Comparison of ENCODE assay signal across 37 mouse cellular contexts in the genomic region with DNA sequence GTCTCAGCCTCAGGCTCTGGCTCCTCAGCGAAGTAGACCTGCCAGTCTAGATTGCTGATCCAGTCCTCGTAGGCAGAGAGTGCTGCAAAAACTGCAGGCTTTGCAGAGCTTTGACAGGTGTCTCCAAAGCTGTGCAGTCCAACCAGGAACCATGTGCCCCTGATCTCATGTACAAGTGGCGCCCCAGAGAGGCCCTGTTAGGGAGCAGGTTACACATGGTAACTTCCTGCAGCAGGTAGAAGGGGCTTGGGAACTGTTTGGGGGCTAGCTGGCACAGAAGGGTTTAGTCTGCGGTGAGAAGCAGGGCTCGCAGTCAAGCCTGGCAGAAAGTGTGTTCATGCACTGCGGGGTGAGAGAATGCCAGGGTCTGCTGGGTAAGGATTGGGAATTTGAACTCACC. TPM values are rescaled to one million over a fixed set of nuclear protein-coding genes. Genes with fewer than 3 reads are reported as not detected.
A peak's percentile ranks its signal among the peaks of the same experiment; 100 is the strongest.
DNase-seq lines count a peak whose midpoint lies in the region; ATAC-seq and TF ChIP-seq lines count a peak whose summit lies in the region.
"Had no signal": no experiment of that assay in that cellular context is flagged by ENCODE, and none has a peak within 500 bp of the region (broad histone marks: within the 10 kb centered on the region; RNA-seq: fewer than 3 reads in every experiment).

No protein-coding gene starts in this region.

- peaks cover 3% of the 10 kb centered on the region for H3K79me2 ChIP-seq in heart, adult 2 months (replicated peaks; ENCODE audit: control insufficient read depth, insufficient read depth, low read length)
- H3K79me2 ChIP-seq in myocyte (ENCODE audit: control insufficient read depth, insufficient read depth) = peaks cover 28% of the 10 kb centered on the region

- H3K27me3 ChIP-seq in heart, adult 2 months (ENCODE audit: control insufficient read depth, insufficient read depth, low read length) = no peaks in the 10 kb centered on the region
- H3K27me3 ChIP-seq in heart, embryonic 11.5 days (ENCODE audit: control insufficient read depth, insufficient read depth, low read length) = no peaks in the 10 kb centered on the region
- H3K27me3 ChIP-seq in myocyte (ENCODE audit: control insufficient read depth, insufficient read depth, insufficient read length) = no peaks in the 10 kb centered on the region
- H3K27me3 ChIP-seq: forebrain, embryonic 12.5 days; heart, embryonic 15.5 days; limb, embryonic 12.5 days; liver, embryonic 12.5 days; midbrain, embryonic 12.5 days; neural tube, embryonic 13.5 days had no signal

- WGBS in heart, adult 2 months = 87% methylated on average over 6 of the region's 6 CpGs
- WGBS in heart, embryonic 11.5 days (ENCODE audit: insufficient replicate concordance) = 92% methylated on average over 6 of the region's 6 CpGs

- no peak for TF ChIP-seq CTCF in heart, adult 2 months (IDR thresholded peaks at IDR 0.05)
- no peak for TF ChIP-seq CTCF in layer of hippocampus, adult 2 months (conservative IDR thresholded peaks at IDR 0.05)

- TF ChIP-seq POLR2A in heart, adult 2 months (IDR thresholded peaks at IDR 0.05; ENCODE audit: insufficient read depth, low read depth, low read length) = no peak
- no peak for TF ChIP-seq POLR2A in myocyte (IDR thresholded peaks at IDR 0.05; ENCODE audit: insufficient read length, low read depth)

- H3K27ac ChIP-seq in heart, adult 2 months = peak overlapping the region; percentile 9; the same call in 1 of the 2 replicates
- H3K27ac ChIP-seq in heart, embryonic 11.5 days (ENCODE audit: low read depth, low read length) = no peak overlapping the region
- peak overlapping the region; percentile 53 for H3K27ac ChIP-seq in layer of hippocampus, adult 2 months
- H3K27ac ChIP-seq: forebrain, embryonic 12.5 days; heart, embryonic 15.5 days; hindbrain, embryonic 14.5 days; left cerebral cortex, adult 2 months; limb, embryonic 12.5 days; liver, embryonic 12.5 days; midbrain, embryonic 12.5 days; neural tube, embryonic 13.5 days had no signal

- no peaks in the 10 kb centered on the region for H3K9me3 ChIP-seq in heart, embryonic 11.5 days (replicated peaks; ENCODE audit: control insufficient read depth, low read length)
- H3K9me3 ChIP-seq: forebrain, embryonic 12.5 days; heart, embryonic 15.5 days; limb, embryonic 12.5 days; midbrain, embryonic 12.5 days; neural tube, embryonic 13.5 days had no signal

- intact Hi-C loops in heart, adult 2 months (cut with DNase I) = no loop called here

- DNase-seq in heart, adult 2 months = no peak
- no peak for DNase-seq in layer of hippocampus, adult 2 months (ENCODE audit: low spot score in 2 of 2)
- DNase-seq in layer of hippocampus, adult 9-11 months = no peak
- DNase-seq in urinary bladder, adult 2 months (ENCODE audit: low spot score) = peak; percentile 18
- no peak for DNase-seq in urinary bladder, adult 18-20 months (ENCODE audit: low spot score in 2 of 2)
- no peak for DNase-seq in testis, postnatal 14 days (ENCODE audit: low spot score)
- DNase-seq: B cell, adult 2 months; cerebellum, adult 8-10 months; cerebellum, postnatal 25 days; kidney, adult 9 months; thymus, postnatal 4 days had no signal

- TF ChIP-seq EP300 in heart, adult 2 months (IDR thresholded peaks at IDR 0.05; ENCODE audit: insufficient read depth, low read depth, low read length) = no peak

- H3K36me3 ChIP-seq in heart, adult 2 months (ENCODE audit: control insufficient read depth, insufficient read depth, low read length) = no peaks in the 10 kb centered on the region
- H3K36me3 ChIP-seq in heart, embryonic 11.5 days (ENCODE audit: control insufficient read depth, insufficient read depth, low read length) = peaks cover 50% of the 10 kb centered on the region
- H3K36me3 ChIP-seq in myocyte (ENCODE audit: control insufficient read depth, insufficient read depth) = peaks cover 17% of the 10 kb centered on the region

- H3K4me2 ChIP-seq in heart, embryonic 11.5 days = no peak overlapping the region
- peak overlapping the region; percentile 38 for H3K4me2 ChIP-seq in myocyte (ENCODE audit: low read depth)
- H3K4me2 ChIP-seq: forebrain, embryonic 12.5 days; heart, embryonic 15.5 days; hindbrain, embryonic 14.5 days; limb, embryonic 12.5 days; liver, embryonic 12.5 days; midbrain, embryonic 12.5 days; neural tube, embryonic 13.5 days had no signal

- H3ac ChIP-seq in myocyte (ENCODE audit: control insufficient read depth, insufficient read length) = no peak overlapping the region

- H3K9ac ChIP-seq in heart, adult 2 months (ENCODE audit: low read depth, low read length) = no peak overlapping the region
- no peak overlapping the region for H3K9ac ChIP-seq in heart, embryonic 11.5 days (ENCODE audit: low read depth, low read length)
- H3K9ac ChIP-seq: forebrain, embryonic 12.5 days; heart, embryonic 15.5 days; hindbrain, embryonic 14.5 days; liver, embryonic 12.5 days; midbrain, embryonic 12.5 days; neural tube, embryonic 13.5 days had no signal

- H3K4me3 ChIP-seq in heart, adult 2 months = no peak overlapping the region
- no peak overlapping the region for H3K4me3 ChIP-seq in heart, embryonic 11.5 days (ENCODE audit: low read depth, low read length)
- H3K4me3 ChIP-seq in layer of hippocampus, adult 2 months = no peak overlapping the region
- H3K4me3 ChIP-seq in myocyte = no peak overlapping the region
- H3K4me3 ChIP-seq: erythroblast, embryonic 14.5 days; forebrain, embryonic 12.5 days; heart, embryonic 15.5 days; left cerebral cortex, adult 2 months; limb, embryonic 12.5 days; liver, embryonic 12.5 days; midbrain, embryonic 12.5 days; neural tube, embryonic 13.5 days had no signal

- H3K4me1 ChIP-seq in heart, adult 2 months (ENCODE audit: control insufficient read depth, insufficient read depth, low read length) = peaks cover 3% of the 10 kb centered on the region
- peaks cover 6% of the 10 kb centered on the region for H3K4me1 ChIP-seq in heart, embryonic 11.5 days (ENCODE audit: control insufficient read depth, insufficient read depth, low read length)

- ATAC-seq in heart, embryonic 11.5 days (replicated peaks; ENCODE audit: insufficient number of reproducible peaks, low FRiP score, low TSS enrichment) = no peak
- ATAC-seq: activated CD4-positive, CD25-positive, alpha-beta regulatory T cell, adult 4 months; liver, embryonic 12.5 days had no signal

TF ChIP-seq in myocyte, 11 proteins besides CTCF, POLR2A, EP300 and RAD21:
- TF ChIP-seq E2F4 (IDR thresholded peaks at IDR 0.05; ENCODE audit: insufficient read depth) = no peak
- TF ChIP-seq USF1 (IDR thresholded peaks at IDR 0.05; ENCODE audit: low read depth) = no peak
- no peak for TF ChIP-seq SRF (IDR thresholded peaks at IDR 0.05; ENCODE audit: control insufficient read depth, insufficient read length, low read depth)
- no peak for TF ChIP-seq CEBPB (IDR thresholded peaks at IDR 0.05; ENCODE audit: insufficient read depth, poor library complexity, severe bottlenecking)
- TF ChIP-seq MAX (IDR thresholded peaks at IDR 0.05; ENCODE audit: low read depth) = no peak

RNA-seq across cellular contexts. Expression of a gene that starts 4.2 kb away (rescaled TPM):
- 1 to 10 TPM in 1 of 2 experiments, under 1 TPM in 1; 0.76 to 1.2 TPM for total RNA-seq in heart, adult 2 months (2021)
- polyA plus RNA-seq in heart, adult 2 months (2012; rRNA removed) = 3.8 TPM in 2 replicates
- 0.90 and 2.0 TPM in 2 replicates for polyA plus RNA-seq in heart, embryonic 11.5 days (2014; fragmentation: Nextera tagmentation; extraction: Ambion mirVana)
- total RNA-seq in layer of hippocampus, adult 2 months (2021) = 1 to 10 TPM; 2.8 to 3.1 TPM
- 2.9 and 3.9 TPM in 2 replicates for polyA plus RNA-seq in urinary bladder, adult 2 months (2012; rRNA removed)
- 0.74 TPM for polyA plus RNA-seq in myocyte (2012; fragmentation: generic; extraction: Trizol)

RNA-seq across cellular contexts. Expression of a gene that starts 8.7 kb away (rescaled TPM):
- total RNA-seq in heart, adult 2 months (2021) = not detected
- not detected in 2 replicates for polyA plus RNA-seq in heart, adult 2 months (2012; rRNA removed)
- polyA plus RNA-seq in heart, embryonic 11.5 days (2014; fragmentation: Nextera tagmentation; extraction: Ambion mirVana) = not detected in 2 replicates
- total RNA-seq in layer of hippocampus, adult 2 months (2021) = not detected
- polyA plus RNA-seq in urinary bladder, adult 2 months (2012; rRNA removed) = not detected in 2 replicates
- not detected for polyA plus RNA-seq in myocyte (2012; fragmentation: generic; extraction: Trizol)
- total RNA-seq: adrenal gland, adult 2 months; adrenal gland, postnatal 36 days; gastrocnemius, postnatal 14 days; heart, postnatal 36 days; layer of hippocampus, postnatal 10 days; left cerebral cortex, adult 2 months; left cerebral cortex, postnatal 25 days; megakaryocyte progenitor cell, adult 5-6 weeks had no signal
- polyA plus RNA-seq: activated CD4-positive, CD25-positive, alpha-beta regulatory T cell, adult 4 months; adrenal gland, adult 2 months; brain, embryonic 14.5 days; embryonic facial prominence, embryonic 11.5 days; erythroblast, embryonic 14.5 days; forebrain, embryonic 12.5 days; heart, embryonic 15.5 days; hindbrain, embryonic 14.5 days; intestine, embryonic 14.5 days; large intestine, adult 2 months; limb, embryonic 12.5 days; liver, embryonic 12.5 days; lung, adult 2 months; midbrain, embryonic 12.5 days; midbrain, postnatal 0 days; neural tube, embryonic 13.5 days; thymus, postnatal 0 days had no signal

RNA-seq across cellular contexts. Expression of a gene that starts 8.9 kb away (rescaled TPM):
- total RNA-seq in heart, adult 2 months (2021) = 10 to 100 TPM; 16.2 to 17.7 TPM
- 59.2 and 90.0 TPM in 2 replicates for polyA plus RNA-seq in heart, adult 2 months (2012; rRNA removed)
- polyA plus RNA-seq in heart, embryonic 11.5 days (2014; fragmentation: Nextera tagmentation; extraction: Ambion mirVana) = 98.7 and 101 TPM in 2 replicates
- 10 to 100 TPM; 26.3 to 26.6 TPM for total RNA-seq in layer of hippocampus, adult 2 months (2021)
- polyA plus RNA-seq in urinary bladder, adult 2 months (2012; rRNA removed) = 204 and 211 TPM in 2 replicates
- 65.9 TPM for polyA plus RNA-seq in myocyte (2012; fragmentation: generic; extraction: Trizol)

RNA-seq across cellular contexts. Expression of a gene that starts 9.9 kb away (rescaled TPM):
- 1 to 10 TPM; 3.4 to 4.1 TPM for total RNA-seq in heart, adult 2 months (2021)
- 2.2 and 2.7 TPM in 2 replicates for polyA plus RNA-seq in heart, adult 2 months (2012; rRNA removed)
- polyA plus RNA-seq in heart, embryonic 11.5 days (2014; fragmentation: Nextera tagmentation; extraction: Ambion mirVana) = 10.1 and 11.5 TPM in 2 replicates
- total RNA-seq in layer of hippocampus, adult 2 months (2021) = 10 to 100 TPM; 24.3 to 25.7 TPM
- polyA plus RNA-seq in urinary bladder, adult 2 months (2012; rRNA removed) = 2.9 and 4.1 TPM in 2 replicates
- polyA plus RNA-seq in myocyte (2012; fragmentation: generic; extraction: Trizol) = 7.9 TPM

RNA-seq across cellular contexts. Expression of a gene that starts 10.5 kb away (rescaled TPM):
- total RNA-seq in heart, adult 2 months (2021) = 10 to 100 TPM; 17.7 to 18.9 TPM
- 8.0 and 11.8 TPM in 2 replicates for polyA plus RNA-seq in heart, adult 2 months (2012; rRNA removed)
- 10.1 and 12.0 TPM in 2 replicates for polyA plus RNA-seq in heart, embryonic 11.5 days (2014; fragmentation: Nextera tagmentation; extraction: Ambion mirVana)
- total RNA-seq in layer of hippocampus, adult 2 months (2021) = 10 to 100 TPM; 33.3 to 35.8 TPM
- 12.2 and 15.6 TPM in 2 replicates for polyA plus RNA-seq in urinary bladder, adult 2 months (2012; rRNA removed)
- polyA plus RNA-seq in myocyte (2012; fragmentation: generic; extraction: Trizol) = 16.7 TPM
